Mouse (Mus musculus): ENCODE measurements around the gene Kcnn1.

DNA sequence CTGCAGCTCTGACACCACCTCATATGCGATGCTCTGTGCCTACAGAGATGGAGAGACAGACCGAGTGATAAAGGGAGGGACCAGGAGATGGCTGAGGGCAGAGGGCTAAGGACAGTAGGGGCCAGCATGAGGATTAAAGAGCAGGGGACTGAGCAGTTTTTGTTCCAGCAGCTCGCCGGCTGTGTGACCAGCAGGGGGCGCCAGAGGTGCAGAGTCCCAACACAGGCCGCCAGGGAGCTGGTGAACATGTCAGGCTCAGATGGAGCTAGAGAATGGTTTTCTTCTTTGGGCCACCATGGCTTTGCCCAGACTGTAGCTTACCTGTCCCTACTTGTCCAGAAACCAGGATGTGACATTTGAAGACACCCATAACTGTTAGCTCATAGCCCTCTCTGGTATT, 18.5 kb downstream of the Kcnn1 start:
- TF ChIP-seq EP300 (IDR thresholded peaks at IDR 0.05; ENCODE audit: insufficient read depth, low read depth, low read length) (0 out of 2 replicates have a peak, but pooled peaks have one; percentile 45), CTCF (IDR thresholded peaks at IDR 0.05) (no peak; the same call in 1 of the 2 replicates), POLR2A (IDR thresholded peaks at IDR 0.05; ENCODE audit: insufficient read depth, low read depth, low read length) (no peak)
